Mouse (Mus musculus) cerebellum, adult 9-11 months (tissue): ENCODE results near the gene Prpf40a.

Experiments
- DNase-seq: peaks from one replicate; pipeline ENCODE4 v3.0.0; 2022

The Prpf40a gene

GRCm38 (mm10) chr2:53190684-53191511 is at the start of gene Prpf40a:
Prpf40a (minus strand) TSS chr2:53191284.
- DNase-seq, result peak; percentile 99

DNA sequence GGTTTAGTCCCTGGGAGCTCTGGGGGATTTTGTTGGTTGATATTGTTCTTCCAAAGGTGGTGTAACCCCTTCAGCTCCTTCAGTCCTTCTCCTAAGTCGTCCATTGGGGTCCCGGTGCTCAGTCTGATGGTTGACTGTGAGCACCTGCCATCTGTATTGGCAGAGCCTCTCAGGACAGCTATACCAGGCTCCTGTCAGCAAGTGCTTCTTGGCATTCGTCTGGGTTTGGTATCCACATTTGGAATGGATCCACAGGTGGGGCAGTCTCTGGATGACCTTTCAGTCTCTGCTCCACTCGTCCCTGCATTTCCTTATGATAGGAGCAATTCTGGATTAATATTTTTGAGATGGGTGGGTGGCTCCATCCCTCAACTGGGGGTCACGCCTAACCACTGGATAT is 31.2 kb upstream of the Prpf40a start:
- no peak for DNase-seq

GRCm38 (mm10) chr2:53213493-53213892 is 22.4 kb upstream of the Prpf40a start:
- no peak for DNase-seq

DNA sequence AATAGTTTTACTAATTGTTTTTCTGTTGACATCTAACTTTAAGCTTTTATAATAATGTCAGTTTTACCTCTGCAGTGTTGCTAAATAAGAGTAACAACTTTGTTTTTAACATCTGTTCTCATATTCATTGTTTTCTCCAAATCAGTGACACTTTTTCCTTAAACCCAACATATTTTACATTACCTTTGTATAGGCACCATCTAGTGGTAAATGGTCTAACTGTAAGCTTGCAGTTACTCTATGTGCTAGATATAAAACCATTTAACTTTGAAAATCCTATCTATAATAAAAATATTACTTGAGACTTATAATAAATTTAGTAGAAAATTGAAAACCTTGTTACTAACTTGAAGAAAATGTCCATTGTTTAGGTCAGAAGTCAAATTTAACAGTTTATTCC is 15.7 kb upstream of the Prpf40a start:
- DNase-seq, result no peak

- DNase-seq, result no peak
These were observed 13.5 kb upstream of the Prpf40a start for GRCm38 (mm10) chr2:53204373-53205274.

- DNase-seq, result no peak
These were observed 9.2 kb upstream of the Prpf40a start for GRCm38 (mm10) chr2:53200164-53200885.

DNA sequence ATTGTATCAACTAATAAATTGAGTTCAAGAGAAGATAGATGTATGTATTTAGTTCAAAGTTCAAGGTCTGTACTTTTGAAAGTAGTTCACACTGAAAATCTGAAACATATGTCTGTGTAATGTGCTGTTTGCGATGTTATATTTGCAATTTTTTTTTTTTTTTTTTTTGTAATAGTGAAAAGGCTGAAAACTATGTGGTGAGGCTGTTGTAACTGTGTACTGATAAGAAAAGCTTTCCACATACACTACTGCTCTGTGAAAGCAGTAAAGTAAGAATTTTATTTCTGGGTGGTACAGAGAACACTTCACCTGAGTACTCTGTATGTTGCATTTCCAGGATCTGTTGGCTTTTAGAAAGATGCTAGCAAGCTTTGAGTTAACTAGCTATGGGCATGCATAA is 8.1 kb upstream of the Prpf40a start:
- DNase-seq, result no peak

GRCm38 (mm10) chr2:53196431-53196830 is 5.3 kb upstream of the Prpf40a start:
- no peak for DNase-seq

DNA sequence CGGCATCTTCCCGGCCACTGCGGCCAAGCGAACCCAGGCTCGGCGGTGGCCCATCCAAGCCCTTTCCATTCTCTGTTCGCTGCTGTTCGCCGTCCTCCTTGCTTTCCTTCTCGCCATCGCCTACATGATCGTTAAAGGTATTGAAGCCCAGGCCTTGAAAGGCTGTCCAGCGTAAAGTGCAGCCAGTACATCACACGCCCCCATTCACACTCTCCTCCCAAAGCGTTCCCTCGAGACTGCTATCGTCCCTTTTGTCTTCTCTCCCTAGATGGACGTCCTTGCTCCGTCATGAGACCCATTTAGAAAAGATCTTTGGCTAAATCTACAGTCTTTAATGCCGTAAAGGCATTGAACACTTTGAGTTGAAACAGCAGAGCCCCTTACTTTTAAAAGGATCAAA is 1.3 kb upstream of the Prpf40a start:
- DNase-seq, result no peak

- DNase-seq, result peak; percentile 97
These were observed 588 bp upstream of the Prpf40a start, which contains the start of gene Arl6ip6 for GRCm38 (mm10) chr2:53191523-53192220. Arl6ip6 (plus strand) TSS chr2:53191726.

- peak; percentile 42 for DNase-seq
These were observed 1.3 kb downstream of the Prpf40a start for GRCm38 (mm10) chr2:53189811-53190210.

- no peak for DNase-seq
These were observed 11.2 kb downstream of the Prpf40a start for GRCm38 (mm10) chr2:53179876-53180275.

DNA sequence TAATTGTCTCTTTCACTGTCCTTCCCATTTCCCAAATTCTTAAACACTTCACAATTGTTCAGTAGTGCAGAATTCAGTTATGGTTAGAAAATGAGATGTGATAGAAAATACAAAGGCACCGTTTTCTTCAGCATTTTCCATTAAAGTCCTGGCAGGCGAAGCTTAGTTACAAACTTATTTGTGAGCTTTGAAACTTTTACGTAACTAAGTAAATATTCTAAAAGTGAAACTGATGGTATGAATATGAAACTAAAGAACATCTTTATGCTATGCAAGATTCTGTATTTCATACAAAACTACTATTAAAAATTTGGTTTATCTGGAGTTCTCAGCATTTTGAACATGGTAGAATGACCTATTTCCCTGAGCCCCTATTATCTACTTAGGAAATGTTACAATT is 12.1 kb downstream of the Prpf40a start:
- no peak for DNase-seq

DNA sequence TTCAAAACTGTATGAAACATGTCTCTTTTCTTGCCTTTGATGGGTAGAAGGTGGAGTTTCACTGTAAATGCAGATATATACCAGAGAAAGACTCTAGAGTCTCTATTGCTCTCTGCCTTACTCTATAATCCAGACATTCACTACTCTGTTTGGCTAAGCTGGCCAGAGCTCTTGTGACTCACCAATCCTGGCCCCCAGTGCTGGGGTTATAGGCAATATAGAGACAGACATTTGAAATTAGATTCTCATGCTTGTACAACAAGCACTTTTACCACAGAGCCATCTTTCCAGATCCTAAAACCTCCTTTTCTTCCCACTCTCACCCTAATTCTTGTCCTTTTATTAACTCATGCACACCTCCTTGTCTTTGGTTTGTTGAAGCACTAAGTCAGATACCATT is 17.1 kb downstream of the Prpf40a start:
- no peak for DNase-seq

DNA sequence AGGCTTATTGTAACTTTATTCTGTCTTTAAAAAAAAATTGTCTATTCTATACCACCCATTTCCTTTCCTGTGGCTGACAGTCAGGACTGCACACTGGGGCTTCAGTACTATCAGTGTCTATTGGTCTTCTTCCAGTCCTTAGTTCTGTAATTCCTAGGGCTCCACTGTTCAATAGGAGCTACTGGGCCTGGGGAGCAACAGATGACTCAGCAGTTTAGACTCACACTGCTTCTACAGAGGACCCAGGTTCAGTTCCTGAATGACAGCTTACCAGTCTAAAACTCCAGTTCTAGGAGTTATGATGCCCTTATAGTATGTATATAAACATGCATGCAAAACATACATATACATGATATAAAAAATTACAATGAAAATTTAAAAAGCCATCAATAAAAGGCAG is 44.2 kb downstream of the Prpf40a start:
- DNase-seq, result no peak

GRCm38 (mm10) chr2:53131567-53131966 is 59.5 kb downstream of the Prpf40a start:
- peak; percentile 28 for DNase-seq

DNA sequence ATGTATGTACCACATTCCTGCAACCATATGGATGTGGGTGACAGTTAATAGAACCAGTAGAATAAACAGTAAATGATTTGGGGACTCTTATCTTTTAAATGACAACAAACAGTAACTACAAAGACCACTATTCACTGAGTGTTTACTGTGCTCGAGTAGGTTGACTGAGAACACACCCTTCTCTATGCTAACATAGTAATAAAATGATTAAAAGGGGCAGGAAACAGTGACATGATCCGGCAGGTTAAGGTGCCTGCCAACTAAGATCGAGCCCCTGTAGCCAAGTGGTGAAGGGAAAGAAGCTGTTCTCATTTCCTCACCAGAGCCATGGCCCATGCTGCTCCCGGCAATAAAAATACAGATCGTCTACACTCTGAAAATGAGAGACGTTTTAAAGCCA is 62.0 kb downstream of the Prpf40a start:
- DNase-seq, result no peak

- no peak for DNase-seq
These were observed 65.1 kb downstream of the Prpf40a start for GRCm38 (mm10) chr2:53125998-53126397.

DNA sequence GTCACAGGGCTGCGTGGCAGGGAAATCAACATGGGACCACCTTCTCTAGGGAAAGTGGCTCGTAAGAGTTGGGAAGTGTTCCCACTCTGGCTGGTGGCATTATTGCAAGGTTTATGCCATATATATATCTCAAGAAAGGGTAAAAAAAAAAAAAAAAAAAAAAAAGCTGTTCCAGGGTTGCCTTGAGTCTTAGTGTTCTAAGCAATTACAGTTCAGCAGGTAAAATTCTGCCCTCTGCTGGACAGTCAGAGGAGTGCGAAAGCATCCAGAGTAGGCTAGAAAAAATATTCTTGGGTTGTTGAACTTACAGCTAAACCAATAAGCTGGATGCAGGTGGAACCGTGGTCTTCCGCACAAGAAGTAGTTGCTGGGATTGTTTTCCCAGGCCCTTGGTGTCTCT is 69.3 kb downstream of the Prpf40a start:
- peak; percentile 30 for DNase-seq

DNA sequence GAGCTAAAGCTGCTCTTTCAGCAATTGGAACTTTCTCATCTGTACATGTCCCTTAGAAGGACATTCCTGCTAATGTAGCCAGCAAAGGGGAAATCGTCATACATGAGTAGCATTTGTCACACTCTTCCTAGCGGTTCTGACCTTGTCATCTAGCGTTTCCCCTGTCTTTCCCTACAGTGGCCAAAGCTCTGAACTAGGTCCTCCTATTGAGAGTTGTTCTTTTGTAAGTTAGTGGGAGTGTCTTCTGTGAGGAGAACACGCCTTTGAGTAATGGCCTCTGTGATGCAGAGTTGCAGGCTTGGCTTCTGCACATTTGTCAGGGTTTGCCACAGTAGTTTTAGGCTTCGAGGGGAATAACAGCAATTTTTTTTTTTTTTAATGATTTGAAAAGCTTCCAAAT is 82.5 kb downstream of the Prpf40a start:
- DNase-seq, result no peak

DNA sequence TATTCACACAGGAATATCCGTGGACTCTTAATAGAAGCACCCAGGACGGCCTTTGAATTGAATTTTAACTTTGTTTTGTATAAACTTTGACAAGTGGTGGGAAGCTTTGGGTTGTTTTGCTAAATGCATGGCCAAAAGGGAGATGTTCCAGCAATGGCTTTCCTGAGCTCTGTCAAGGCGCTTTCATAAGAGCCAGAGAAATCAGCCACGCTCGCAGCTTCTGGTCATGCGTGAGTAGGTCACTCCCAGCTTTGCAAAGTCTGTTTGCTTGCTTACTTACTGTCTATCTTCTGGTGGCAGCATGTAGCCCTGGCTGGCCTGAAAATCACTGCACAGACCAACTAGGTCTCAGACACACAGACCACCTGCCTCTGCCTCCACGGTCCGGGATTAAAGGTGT is 84.6 kb downstream of the Prpf40a start:
- no peak for DNase-seq

GRCm38 (mm10) chr2:53106056-53106455 is 85.0 kb downstream of the Prpf40a start:
- no peak for DNase-seq

DNA sequence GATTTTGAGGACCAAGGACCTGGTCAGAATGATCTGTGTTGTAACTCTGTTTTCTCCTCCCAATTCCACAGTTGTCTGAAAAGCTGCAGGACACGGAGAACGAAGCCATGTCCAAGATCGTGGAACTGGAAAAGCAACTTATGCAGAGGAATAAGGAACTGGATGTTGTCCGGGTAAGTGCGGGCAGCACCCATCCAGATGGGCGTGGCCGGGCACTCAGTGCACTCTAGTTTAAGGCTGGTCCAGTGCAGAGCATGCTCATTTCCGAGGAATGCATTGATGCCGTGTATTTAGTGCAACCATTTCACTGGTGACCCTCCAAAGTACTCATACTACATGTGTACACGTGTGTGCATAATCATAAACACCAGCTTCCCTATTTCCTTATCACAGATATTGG is 85.7 kb downstream of the Prpf40a start:
- no peak for DNase-seq
